Mouse (Mus musculus): ENCODE measurements around the gene Vapa.

GRCm38 (mm10) chr17:65656731-65657130 is 43.4 kb upstream of the Vapa start:
- no peak for TF ChIP-seq CTCF (IDR thresholded peaks at IDR 0.05; ENCODE audit: control insufficient read depth, insufficient read depth, insufficient read length)
- TF ChIP-seq MYOD1 (IDR thresholded peaks at IDR 0.05; ENCODE audit: control insufficient read depth, insufficient read length, low read depth): no peak
- TF ChIP-seq MYOG (IDR thresholded peaks at IDR 0.05; ENCODE audit: control insufficient read depth, extremely low read depth, insufficient read length): no peak
